Mouse (Mus musculus) neural tube, embryonic 12.5 days (tissue): Measurements from ENCODE around the gene Gm49378. TPM values are rescaled to one million over a fixed set of nuclear protein-coding genes. Genes with fewer than 3 reads are reported as not detected.

Source experiments
- ATAC-seq: fragments of 200-750 bp; cut with Nextera tagmentation; 2 replicates; pipeline ENCODE4 v1.8.0; 2017; ENCODE audit warnings: low read depth, mild to moderate bottlenecking, moderate TSS enrichment, moderate library complexity; ENCODE audit not compliant: low FRiP score
- H3K27ac ChIP-seq: fragments of 300-500 bp; sonication (generic); 2 replicates; pipeline ENCODE4 v1.5.1; 2016
- H3K27me3 ChIP-seq: fragments of 300-500 bp; sonication (generic); replicated peaks from 2 replicates; pipeline ENCODE4 v1.6.1; 2016; ENCODE audit warnings: mild to moderate bottlenecking
- H3K36me3 ChIP-seq: fragments of 300-500 bp; sonication (generic); 2 replicates; pipeline ENCODE4 v1.6.1; 2016; ENCODE audit warnings: mild to moderate bottlenecking
- H3K4me1 ChIP-seq: fragments of 300-500 bp; sonication (generic); 2 replicates; pipeline ENCODE4 v1.6.1; 2016
- H3K4me2 ChIP-seq: fragments of 300-500 bp; sonication (generic); replicated peaks from 2 replicates; pipeline ENCODE4 v1.6.1; 2016; ENCODE audit warnings: mild to moderate bottlenecking
- H3K4me3 ChIP-seq: fragments of 300-500 bp; sonication (generic); 2 replicates; pipeline ENCODE4 v1.5.1; 2016
- H3K9ac ChIP-seq: fragments of 300-500 bp; sonication (generic); 2 replicates; pipeline ENCODE4 v1.6.1; 2016; ENCODE audit warnings: mild to moderate bottlenecking
- H3K9me3 ChIP-seq: fragments of 300-500 bp; sonication (generic); 2 replicates; pipeline ENCODE4 v1.6.1; 2016; ENCODE audit warnings: mild to moderate bottlenecking
- WGBS: fragments of 180-500 bp; shearing (Covaris S2); methylation state at CpG from one replicate; pipeline ENCODE4 v1.1.7; 2016; 5-methylcytosine and 5-hydroxymethylcytosine counted together
- polyA plus RNA-seq: library from polyadenylated mRNA; unstranded; fragments of >200 nt; fragmentation: Nextera tagmentation; extraction: Ambion mirVana; gene quantifications from 2 replicates; pipeline ENCODE4 v1.2.1, GENCODE M21; 2016

The Gm49378 gene
- polyA plus RNA-seq, 1 experiment from 2014 or later = 3.6 TPM

DNA sequence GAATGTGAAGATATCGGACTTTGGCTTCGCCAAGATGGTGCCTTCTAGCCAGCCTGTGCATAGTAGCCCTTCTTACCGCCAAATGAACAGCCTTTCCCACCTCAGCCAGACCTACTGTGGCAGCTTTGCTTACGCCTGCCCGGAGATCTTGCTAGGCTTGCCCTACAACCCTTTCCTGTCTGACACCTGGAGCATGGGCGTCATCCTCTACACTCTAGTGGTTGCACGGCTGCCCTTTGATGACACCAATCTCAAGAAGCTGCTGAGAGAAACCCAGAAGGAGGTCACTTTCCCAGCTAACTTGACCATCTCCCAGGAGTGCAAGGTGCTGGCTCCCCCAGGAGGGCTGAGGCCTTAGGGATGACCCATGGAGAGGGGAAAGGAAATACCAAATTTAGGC lies 13.8 kb upstream of the Gm49378 start:
- no peaks in the 10 kb centered on the region for H3K27me3 ChIP-seq
- H3K4me1 ChIP-seq = no peaks in the 10 kb centered on the region
- 0 out of 2 replicates have a peak, but pooled peaks cover 3% of the 10 kb centered on the region for H3K36me3 ChIP-seq
- ATAC-seq = no peak
- WGBS = 90% methylated on average over 7 of the region's 7 CpGs
- no peak overlapping the region for H3K4me3 ChIP-seq
- no peak overlapping the region for H3K27ac ChIP-seq
- H3K9me3 ChIP-seq = no peaks in the 10 kb centered on the region
- no peak overlapping the region for H3K9ac ChIP-seq
- no peak overlapping the region for H3K4me2 ChIP-seq

DNA sequence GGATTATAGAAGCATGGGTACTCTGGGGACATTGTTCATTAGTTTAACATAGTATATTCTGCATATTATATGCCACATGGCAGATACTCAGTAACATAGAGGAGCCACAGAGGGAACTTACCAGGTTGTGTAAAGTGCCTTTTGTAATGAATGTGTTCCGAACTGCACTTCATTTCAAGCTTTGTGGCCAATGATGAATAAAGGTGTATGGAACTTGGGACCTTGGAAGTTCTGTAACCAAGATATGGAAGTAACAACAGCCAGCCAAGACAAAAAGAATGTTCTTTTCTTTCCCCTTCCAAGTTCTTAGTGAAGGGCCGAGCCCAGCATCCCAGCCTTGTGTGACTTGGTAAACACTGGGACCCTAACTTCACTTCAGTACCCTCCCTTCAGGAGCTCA lies 12.2 kb upstream of the Gm49378 start, which contains the start of gene Tssk4:
Gene Tssk4 (plus strand): TSS at position 301 of the 400 bp plus-strand sequence.
- Histone ChIP-seq H3K4me1 (peaks cover 4% of the 10 kb centered on the region; the same call in 1 of the 2 replicates), H3K27ac (no peak within 1 kb of the TSS), H3K4me3 (no peak within 1 kb of the TSS), H3K9me3 (no peaks in the 10 kb centered on the region), H3K27me3 (no peaks in the 10 kb centered on the region), H3K4me2 (no peak within 1 kb of the TSS), H3K9ac (no peak within 1 kb of the TSS), H3K36me3 (0 out of 2 replicates have a peak, but pooled peaks cover 9% of the 10 kb centered on the region)
- 88% methylated on average over 2 of the region's 2 CpGs for WGBS
- ATAC-seq = no peak

DNA sequence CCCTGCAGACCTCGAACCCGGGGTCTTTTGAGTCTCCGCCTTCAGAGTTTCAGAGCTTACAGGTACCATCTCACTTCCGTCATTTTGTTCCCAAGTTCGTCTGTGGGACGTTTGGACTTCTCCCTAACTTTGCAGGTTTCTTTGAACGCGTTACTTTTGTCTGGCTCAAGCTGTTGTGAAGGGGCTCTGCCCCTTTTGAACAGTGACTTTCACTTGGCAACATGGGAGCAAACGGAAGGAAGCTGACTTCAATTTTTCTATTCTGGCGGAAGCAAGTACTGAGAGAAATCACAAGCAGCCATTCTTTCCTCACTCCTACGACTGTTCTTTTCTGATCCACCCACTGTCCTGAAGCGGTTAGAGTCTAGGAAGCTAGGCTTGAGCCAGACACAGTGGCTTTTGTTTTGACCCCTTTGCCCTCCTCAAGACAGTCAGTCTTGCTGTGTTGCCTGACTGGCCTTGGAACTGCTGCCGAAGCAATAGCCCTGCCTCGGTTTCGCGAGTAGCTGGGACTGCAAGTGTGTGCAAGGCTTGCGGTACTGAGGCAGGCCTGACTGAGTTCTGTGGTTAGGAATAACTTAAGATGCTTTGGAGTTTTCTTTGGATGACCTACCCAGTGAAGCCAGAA lies 6.7 kb upstream of the Gm49378 start:
- Histone ChIP-seq H3K27me3 (no peaks in the 10 kb centered on the region), H3K4me3 (peak overlapping the region; percentile 83), H3K36me3 (peaks cover 31% of the 10 kb centered on the region), H3K9me3 (no peaks in the 10 kb centered on the region), H3K4me2 (peak overlapping the region; percentile 87), H3K4me1 (peaks cover 21% of the 10 kb centered on the region), H3K9ac (peak overlapping the region; percentile 89), H3K27ac (no peak overlapping the region)
- 34% methylated on average over 17 of the region's 17 CpGs for WGBS
- no peak for ATAC-seq

DNA sequence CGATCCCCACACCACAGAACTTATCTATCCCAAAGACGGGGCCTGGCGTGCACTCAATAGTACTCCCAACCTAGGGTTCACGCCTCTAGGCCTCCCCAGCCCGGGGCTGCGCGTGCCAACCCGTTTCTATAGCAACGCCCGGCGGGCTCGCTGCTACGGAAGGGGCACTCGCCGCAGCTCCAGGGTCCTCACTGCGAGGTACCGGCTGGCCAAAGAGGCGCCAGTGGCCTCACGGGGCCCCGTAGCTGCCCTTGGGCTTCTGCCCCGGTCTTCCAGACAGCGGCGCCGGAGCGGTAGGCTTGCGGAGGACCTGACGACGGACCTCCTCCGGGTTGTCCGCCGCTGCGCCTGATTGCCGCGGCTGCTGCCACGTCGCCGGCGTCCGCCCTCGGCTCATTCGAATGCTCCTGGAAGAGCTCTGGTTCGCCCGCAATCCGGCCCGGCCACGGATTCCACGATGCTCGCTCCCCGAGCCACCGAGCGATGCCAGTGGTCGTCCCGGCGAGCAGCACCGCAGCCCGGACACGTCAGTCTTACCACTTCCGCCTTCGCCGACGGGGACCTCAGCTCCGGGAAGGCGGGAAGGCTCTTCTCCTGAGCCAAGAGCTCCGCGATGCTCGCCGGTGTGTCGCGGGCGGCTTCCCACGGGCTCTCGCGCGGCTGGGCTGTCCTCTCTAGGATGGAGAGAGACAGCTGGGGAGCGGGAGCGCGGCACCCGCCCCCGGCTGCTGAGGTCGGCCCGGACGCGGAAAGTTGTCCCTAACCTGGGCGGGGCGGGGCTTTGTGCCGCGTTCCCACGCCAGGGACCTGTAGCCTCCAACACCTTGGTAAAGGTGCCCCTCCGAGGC lies 5.6 kb upstream of the Gm49378 start, which contains the start of gene Tm9sf1:
Gene Tm9sf1 (minus strand): TSS at position 747 of the 848 bp plus-strand sequence.
- Histone ChIP-seq H3K27ac (peak within 1 kb of the TSS; percentile 67), H3K4me2 (peak within 1 kb of the TSS; percentile 87), H3K27me3 (no peaks in the 10 kb centered on the region), H3K9me3 (no peaks in the 10 kb centered on the region), H3K4me3 (peak within 1 kb of the TSS; percentile 83), H3K4me1 (peaks cover 21% of the 10 kb centered on the region), H3K9ac (peak within 1 kb of the TSS; percentile 89), H3K36me3 (peaks cover 39% of the 10 kb centered on the region)
- ATAC-seq = peak; percentile 88
- under 1% methylated on average over 89 of the region's 89 CpGs for WGBS

DNA sequence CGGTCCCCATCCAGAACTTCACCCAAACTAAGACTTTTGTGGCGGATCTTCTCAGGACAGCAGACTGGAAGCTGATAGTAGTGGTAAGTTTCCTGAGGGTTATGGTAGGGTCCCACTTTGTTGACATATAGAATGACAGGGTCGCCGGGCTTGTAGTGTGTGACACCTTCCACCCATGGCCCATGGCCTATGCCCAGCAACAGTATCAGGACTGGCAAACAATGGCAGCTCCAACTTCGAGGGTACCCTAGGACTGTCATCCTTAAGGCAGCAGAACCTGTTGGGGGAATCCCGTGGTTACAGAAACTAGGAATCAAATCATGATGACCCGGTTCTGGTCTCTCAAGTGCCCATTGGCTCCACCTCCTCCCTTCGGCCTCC lies 5.0 kb upstream of the Gm49378 start:
- Histone ChIP-seq H3K4me1 (peaks cover 21% of the 10 kb centered on the region), H3K27me3 (no peaks in the 10 kb centered on the region), H3K9me3 (no peaks in the 10 kb centered on the region), H3K27ac (peak overlapping the region; percentile 67), H3K4me3 (peak overlapping the region; percentile 83), H3K9ac (peak overlapping the region; percentile 89), H3K36me3 (peaks cover 46% of the 10 kb centered on the region), H3K4me2 (peak overlapping the region; percentile 87)
- ATAC-seq = peak; percentile 30; the same call in 1 of the 2 replicates
- 27% methylated on average over 8 of the region's 8 CpGs for WGBS

DNA sequence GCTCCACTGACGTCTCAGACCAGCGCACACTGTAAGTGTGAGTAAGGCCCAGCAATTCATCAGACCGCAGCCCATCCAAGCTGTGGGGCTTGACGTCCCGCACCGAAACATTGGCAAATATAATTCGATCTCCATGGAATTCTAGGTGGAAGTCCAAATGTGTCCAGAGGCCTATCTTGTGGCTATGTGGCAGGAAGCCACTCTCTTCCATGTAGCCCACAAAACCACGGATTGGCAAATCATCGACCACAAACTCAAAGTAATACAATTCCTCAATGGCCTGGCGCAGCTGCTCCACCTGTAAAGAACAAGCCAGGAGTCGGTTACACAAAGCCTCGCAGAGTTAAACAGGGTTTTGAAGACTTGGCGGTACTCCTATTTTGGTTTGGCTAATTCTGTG lies 3.6 kb upstream of the Gm49378 start:
- ATAC-seq = no peak
- Histone ChIP-seq H3K9ac (no peak overlapping the region), H3K27ac (no peak overlapping the region), H3K4me1 (peaks cover 23% of the 10 kb centered on the region), H3K4me2 (no peak overlapping the region), H3K36me3 (peaks cover 47% of the 10 kb centered on the region), H3K4me3 (no peak overlapping the region), H3K9me3 (no peaks in the 10 kb centered on the region), H3K27me3 (no peaks in the 10 kb centered on the region)
- WGBS = 95% methylated on average over 13 of the region's 13 CpGs

DNA sequence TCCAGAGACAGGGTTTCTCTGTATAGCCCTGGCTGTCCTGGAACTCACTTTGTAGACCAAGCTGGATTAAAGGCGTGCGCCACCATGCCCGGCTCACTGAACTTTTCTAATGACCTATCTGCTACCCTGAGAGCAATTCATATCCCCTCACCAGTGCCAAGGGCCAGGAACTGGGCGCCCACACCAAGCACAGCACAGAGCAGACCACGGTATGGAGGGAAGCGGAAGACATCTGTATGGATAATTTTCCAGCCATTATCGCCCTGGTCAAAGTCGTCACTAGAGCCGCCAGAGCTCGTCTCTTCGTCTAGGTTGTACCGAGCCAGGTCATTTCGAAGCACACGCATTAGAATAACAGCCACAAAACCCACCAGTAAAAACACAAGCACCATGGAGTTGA lies 3.1 kb upstream of the Gm49378 start:
- peaks cover 45% of the 10 kb centered on the region for H3K36me3 ChIP-seq
- ATAC-seq = no peak
- H3K9ac ChIP-seq = no peak overlapping the region
- no peak overlapping the region for H3K4me2 ChIP-seq
- H3K27ac ChIP-seq = no peak overlapping the region
- peaks cover 27% of the 10 kb centered on the region for H3K4me1 ChIP-seq
- no peaks in the 10 kb centered on the region for H3K27me3 ChIP-seq
- 96% methylated on average over 14 of the region's 14 CpGs for WGBS
- H3K9me3 ChIP-seq = no peaks in the 10 kb centered on the region
- H3K4me3 ChIP-seq = no peak overlapping the region

DNA sequence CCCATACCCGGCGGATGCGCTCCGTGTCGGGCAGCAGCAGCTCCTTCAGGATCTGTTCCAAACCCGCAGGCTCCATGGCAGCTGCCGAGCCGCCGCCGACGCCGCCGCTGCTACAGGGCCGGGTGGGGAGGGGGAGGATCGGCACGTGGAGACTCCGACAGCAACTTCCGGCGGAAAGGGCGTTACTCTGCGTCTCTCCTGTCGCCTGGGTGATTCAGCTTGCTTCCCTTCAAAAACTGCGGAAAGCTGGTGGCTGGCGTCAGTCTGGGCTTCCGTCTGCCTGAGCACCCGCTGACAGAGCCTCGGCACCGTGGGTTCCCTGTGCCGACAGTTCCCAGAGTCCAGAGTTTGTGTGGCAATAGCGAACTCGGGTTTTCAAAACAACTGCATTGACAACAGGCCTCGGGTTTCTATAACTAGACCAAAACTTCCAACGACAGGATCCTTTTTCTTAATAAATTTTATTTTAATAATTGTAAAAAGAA lies 2.1 kb downstream of the Gm49378 start, which contains the start of gene Ipo4:
Gene Ipo4 (minus strand): TSS at position 435 of the 485 bp plus-strand sequence.
- Histone ChIP-seq H3K27me3 (no peaks in the 10 kb centered on the region), H3K9me3 (no peaks in the 10 kb centered on the region), H3K4me3 (peak within 1 kb of the TSS; percentile 68), H3K9ac (peak within 1 kb of the TSS; percentile 79), H3K4me1 (peaks cover 22% of the 10 kb centered on the region), H3K27ac (no peak within 1 kb of the TSS; the same call in 1 of the 2 replicates), H3K36me3 (peaks cover 71% of the 10 kb centered on the region), H3K4me2 (peak within 1 kb of the TSS; percentile 94)
- 2% methylated on average over 33 of the region's 33 CpGs for WGBS
- ATAC-seq = peak; percentile 87

DNA sequence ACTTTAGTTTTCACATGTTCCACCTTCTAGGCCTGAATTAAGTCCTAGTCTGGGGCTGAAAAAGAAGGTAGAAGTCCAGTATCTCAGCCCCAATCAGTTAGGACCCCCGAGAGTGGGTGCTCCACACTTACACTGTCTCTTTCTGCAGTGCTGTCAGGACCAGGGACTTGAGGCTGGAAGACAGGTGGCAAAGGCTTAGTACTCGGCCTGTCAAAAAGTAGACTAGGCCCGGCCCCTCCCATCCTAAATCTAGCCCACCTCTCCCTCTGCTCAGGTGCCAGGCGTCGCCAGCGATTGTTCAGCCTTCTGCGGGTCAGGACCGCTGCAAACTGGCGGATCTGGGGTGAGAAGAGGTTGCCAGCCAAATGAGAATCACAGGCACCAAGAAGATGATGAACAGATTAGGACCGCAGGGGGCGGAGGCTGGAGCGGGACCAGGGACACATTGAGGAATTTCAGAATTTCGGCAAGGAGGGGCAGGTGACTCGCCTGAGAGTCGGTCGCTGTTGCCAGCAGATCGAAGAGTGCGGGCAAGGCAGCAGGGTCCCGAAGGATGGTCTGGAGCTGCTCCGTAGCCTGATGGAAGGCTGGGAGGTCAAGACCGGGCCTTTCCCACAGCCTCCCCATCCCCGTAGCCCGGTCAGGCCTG lies 2.7 kb downstream of the Gm49378 start:
- ATAC-seq = peak; percentile 80
- whole genome bisulfite sequencing = 4% methylated on average over 23 of the region's 23 CpGs
- H3K27ac ChIP-seq = no peak overlapping the region; the same call in 1 of the 2 replicates
- peak overlapping the region; percentile 68 for H3K4me3 ChIP-seq
- H3K9ac ChIP-seq = peak overlapping the region; percentile 79
- no peaks in the 10 kb centered on the region for H3K27me3 ChIP-seq
- peak overlapping the region; percentile 94 for H3K4me2 ChIP-seq
- peaks cover 71% of the 10 kb centered on the region for H3K36me3 ChIP-seq
- H3K9me3 ChIP-seq = no peaks in the 10 kb centered on the region
- H3K4me1 ChIP-seq = peaks cover 22% of the 10 kb centered on the region

DNA sequence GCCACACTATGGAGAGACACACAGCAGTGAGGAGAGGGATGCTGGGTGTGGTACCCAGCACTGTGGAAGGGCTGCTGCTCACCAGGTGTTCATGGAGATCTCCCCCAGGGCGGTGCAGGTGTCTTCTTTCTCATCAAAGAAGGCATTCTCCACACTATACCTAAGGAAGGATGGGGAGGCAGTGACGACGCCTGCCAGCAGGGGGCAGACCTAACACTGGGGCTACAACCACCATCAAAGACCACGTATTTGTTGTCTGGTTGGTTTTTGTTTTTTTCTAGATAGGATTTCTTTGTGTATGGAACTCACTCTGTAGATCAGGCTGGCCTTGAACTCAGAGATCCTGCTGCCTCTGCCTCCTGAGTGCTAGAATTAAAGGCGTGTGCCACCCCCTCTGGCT lies 8.4 kb downstream of the Gm49378 start:
- Histone ChIP-seq H3K9ac (0 out of 2 replicates have a peak overlapping the region, but pooled peaks have one; percentile 5), H3K9me3 (no peaks in the 10 kb centered on the region), H3K4me3 (no peak overlapping the region), H3K4me1 (peaks cover 5% of the 10 kb centered on the region), H3K36me3 (peaks cover 98% of the 10 kb centered on the region), H3K27ac (no peak overlapping the region), H3K4me2 (no peak overlapping the region), H3K27me3 (no peaks in the 10 kb centered on the region)
- ATAC-seq = no peak
- 57% methylated on average over 5 of the region's 5 CpGs for WGBS

DNA sequence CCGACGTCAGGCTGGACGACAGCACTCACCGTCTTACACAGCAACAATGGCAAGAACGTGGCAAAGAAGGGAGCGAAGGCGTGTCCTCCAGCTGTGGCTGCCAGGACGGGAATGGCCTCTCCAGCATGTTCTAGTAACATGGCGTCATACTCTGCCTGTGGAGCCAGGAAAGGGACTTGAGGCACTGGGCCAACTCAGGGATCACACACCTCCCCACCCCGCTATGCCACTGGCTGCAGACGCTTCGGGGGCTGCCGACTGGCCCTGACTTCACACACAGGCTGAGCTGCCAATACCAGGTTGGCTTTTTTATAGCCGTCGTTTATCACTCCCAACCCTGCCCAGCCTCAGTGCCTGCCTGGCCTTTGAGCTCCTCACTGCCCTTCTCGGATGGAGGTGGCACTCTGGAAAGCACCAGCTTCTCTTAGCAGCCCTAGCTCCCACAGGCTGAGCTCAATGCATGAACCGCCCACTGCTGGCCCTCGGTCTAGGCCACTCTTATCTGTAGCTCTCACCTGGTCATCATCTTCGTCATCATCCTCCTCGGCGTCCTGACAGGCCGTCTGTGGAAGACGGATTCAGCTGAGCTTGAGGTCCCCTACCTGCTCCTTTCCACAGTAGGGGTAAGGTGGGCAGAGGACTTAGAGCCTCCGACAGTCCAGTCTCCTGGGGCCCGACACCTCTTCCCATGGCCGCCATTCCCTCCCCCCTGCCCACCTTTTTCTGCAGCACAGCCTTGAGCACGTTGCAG lies 9.4 kb downstream of the Gm49378 start:
- H3K4me1 ChIP-seq = no peaks in the 10 kb centered on the region
- no peak overlapping the region for H3K4me2 ChIP-seq
- no peak for ATAC-seq
- H3K9ac ChIP-seq = no peak overlapping the region
- H3K27me3 ChIP-seq = no peaks in the 10 kb centered on the region
- 83% methylated on average over 27 of the region's 27 CpGs for WGBS
- H3K27ac ChIP-seq = no peak overlapping the region
- H3K4me3 ChIP-seq = no peak overlapping the region
- peaks cover 97% of the 10 kb centered on the region for H3K36me3 ChIP-seq
- H3K9me3 ChIP-seq = no peaks in the 10 kb centered on the region
